Mouse (Mus musculus): ENCODE data around the gene 5330417H12Rik. TPM values are rescaled to one million over a fixed set of nuclear protein-coding genes. Genes with fewer than 3 reads are reported as not detected.

5330417H12Rik gene
- not detected for polyA plus RNA-seq (2017; shearing (Covaris generic))

DNA sequence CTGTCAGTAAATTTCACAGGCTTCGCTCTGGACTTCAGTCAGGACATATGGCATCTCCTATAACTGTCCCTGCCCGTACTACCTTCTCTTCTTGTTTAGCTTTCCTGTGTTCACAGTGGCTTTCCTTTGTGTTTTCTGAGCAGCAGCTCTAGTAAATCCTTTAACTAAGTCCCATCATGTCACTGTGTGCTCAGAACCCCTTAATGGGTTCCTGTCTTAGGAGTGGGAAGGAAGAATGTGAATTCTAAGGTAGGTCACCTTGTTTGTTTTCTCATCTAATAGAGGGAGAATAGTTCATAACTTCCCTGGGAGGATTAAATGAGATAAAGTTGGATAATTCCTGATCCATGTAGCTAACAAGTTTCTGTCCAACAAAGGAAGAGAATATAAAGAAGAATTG lies at the start of gene 5330417H12Rik:
Gene 5330417H12Rik, minus strand, starts transcription at position 101 of the 400 bp plus-strand sequence.

DNA sequence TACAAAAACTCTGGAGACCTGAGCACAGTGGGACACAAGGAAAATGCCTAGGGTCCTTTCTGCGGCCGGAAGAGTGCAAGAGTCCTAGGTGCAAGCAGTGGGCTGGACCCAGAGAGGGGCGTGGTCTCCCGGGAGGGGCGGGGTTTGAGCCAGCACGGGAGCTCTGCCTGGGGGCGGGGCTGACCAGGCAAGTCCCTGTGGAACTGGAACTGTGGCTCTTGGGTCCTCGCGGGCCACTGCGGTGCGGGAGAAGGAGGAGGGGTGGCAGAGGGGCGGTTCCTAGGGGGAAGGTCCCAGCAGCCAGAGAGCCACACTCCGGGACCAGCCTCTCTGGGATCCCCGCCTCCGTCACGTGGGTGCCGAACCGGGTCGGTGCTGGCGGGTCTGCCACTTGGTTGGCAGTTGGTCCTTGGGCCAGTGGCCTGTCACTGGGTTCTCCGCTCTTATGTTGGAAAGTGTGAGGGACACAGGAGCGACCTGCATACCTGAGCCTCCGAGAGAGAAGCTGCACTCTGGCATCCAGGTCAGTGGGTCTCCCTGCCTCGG lies 30.0 kb downstream of the 5330417H12Rik start, which contains the start of gene Ppfibp2:
Gene Ppfibp2, plus strand, starts transcription at position 351 of the 546 bp plus-strand sequence.

Other genes with a start within 250 kb of the 5330417H12Rik start
- not detected for gene Olfml1, start 57.7 kb downstream of the 5330417H12Rik start, polyA plus RNA-seq (2017; shearing (Covaris generic))
- 2.0 TPM for gene Ppfibp2, start 30.0 kb downstream of the 5330417H12Rik start, polyA plus RNA-seq (2017; shearing (Covaris generic))
- not detected for gene Cyb5r2, start 132.9 kb upstream of the 5330417H12Rik start, polyA plus RNA-seq (2017; shearing (Covaris generic))
- not detected for gene Ovch2, start 176.0 kb upstream of the 5330417H12Rik start, polyA plus RNA-seq (2017; shearing (Covaris generic))
- gene Olfr467, start 187.1 kb upstream of the 5330417H12Rik start, polyA plus RNA-seq (2017; shearing (Covaris generic)), result not detected
- gene Olfr469, start 200.4 kb upstream of the 5330417H12Rik start, polyA plus RNA-seq (2017; shearing (Covaris generic)), result not detected
- not detected for gene Olfr470, start 222.3 kb upstream of the 5330417H12Rik start, polyA plus RNA-seq (2017; shearing (Covaris generic))